Mouse (Mus musculus): ENCODE measurements around the gene Cipc.

The Cipc gene

DNA sequence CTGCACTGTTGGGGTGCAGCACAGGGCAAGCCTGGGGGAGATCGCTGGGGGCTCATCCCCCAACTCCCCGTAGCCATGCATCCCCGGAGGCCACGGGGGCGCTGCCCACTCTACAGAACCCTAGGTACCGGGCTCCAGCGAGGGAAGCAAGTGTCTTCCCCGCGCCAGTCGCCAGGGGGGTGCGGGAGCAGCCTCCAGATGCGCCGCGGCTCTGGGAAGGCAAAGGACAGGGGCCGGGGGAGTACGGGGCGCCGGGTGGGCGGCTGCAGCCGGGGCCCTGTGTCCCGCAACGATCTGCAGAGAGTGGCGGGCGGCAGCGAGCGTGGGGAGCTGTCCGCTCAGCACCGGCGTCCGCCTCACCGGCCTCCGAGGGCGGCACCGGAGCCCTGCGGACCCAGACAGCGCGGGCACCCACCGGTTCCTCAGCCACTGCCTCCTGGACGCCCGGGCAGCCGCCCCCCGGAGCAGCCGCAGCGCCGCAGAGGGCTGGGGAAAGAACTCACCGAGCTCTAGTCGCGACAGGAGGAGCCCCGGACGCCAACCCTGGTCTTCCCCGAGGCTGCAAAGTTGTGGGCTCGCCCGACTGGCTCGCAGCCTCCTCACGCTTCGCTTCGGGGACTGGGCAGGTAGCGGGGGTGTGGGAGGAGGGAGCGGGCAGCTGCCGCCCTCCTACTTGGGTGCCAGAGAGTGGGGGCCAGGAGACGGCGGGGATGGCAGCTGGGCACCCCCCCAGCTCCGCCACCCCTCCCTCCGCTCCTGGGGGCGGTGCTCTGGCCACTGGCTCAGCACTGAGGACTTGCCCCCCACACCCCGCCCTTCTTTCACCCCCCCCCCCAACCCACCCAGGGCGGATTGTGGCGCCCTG is 43.3 kb downstream of the Cipc start, which contains the start of gene Zdhhc22:
Gene Zdhhc22 (minus strand): TSS at position 541 of the 865 bp plus-strand sequence.
- no peak for DNase-seq (ENCODE audit: low spot score)

DNA sequence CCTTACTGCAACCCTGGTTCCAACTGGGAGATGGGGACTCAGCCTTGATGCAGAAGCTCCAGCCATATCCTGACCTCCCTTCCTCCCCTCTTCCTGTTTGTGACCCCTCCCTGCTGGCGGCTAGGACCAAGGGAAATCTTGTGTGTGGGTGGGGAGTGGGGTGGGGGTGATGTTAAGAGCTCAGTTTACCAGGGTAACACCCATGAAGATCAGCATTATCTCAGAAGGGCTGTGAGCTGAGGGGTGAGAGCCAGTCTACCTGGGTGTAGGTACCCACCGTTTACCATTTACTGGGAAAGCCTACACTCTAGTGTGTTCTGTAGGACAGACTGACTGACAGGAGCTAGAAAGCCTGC is 43.9 kb downstream of the Cipc start:
- DNase-seq (ENCODE audit: low spot score) = no peak

DNA sequence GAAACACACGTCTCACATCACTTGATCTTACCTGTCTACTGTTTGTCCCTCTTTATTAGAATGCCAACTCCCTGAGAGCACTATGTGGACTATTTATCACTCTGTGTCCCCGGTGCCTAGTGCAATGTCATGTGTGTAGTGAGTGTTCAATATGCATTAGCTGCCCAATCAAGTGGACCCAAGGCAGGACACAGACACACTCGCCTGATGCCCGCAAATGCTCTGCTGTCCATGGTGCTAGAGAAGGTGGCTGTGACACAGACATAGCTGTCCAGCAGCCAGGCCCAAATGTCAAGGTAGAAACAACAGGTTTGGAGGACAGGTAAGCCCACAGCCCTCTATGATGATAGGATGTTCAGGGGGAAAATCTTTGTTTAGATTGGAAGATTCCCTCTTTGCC is 47.3 kb downstream of the Cipc start:
- no peak for DNase-seq (ENCODE audit: low spot score)

DNA sequence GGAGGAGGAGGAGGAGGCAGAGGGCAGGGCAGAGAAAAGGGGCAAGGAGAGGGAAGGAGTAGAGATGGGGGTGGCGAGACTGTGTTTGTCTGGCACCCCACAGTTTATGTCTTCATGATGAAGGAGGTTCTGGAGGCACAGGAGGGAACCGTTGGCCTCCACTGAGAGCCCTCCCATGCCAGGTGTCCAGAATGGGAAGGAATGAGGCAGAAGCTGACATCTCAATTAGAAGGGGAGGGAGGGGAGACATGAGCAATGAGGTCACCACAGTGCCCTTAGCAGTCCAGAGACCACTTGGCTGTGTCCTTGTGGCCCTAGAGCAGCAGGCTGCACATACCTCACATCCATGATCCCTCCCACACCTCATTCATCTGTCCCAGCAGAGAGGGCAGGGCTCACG is 47.9 kb downstream of the Cipc start:
- DNase-seq (ENCODE audit: low spot score) = no peak

DNA sequence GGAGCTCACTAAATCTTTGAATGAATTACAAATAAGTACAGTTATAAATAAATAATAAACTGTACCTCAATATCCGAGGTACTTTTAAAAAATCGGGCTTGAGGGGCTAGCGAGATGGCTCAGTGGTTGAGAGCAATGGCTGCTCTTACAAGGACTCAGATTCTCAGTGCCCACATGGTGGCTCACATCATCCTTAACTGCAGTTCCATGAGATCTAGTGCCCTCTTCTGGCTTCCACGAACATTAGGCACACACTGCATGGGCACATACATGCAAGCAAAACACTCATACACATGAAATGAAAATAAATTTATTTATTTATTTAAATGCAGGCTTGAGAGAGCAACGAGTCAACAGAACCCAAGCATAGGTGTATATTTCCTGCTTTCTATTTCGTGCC is 49.1 kb downstream of the Cipc start:
- no peak for DNase-seq (ENCODE audit: low spot score)

DNA sequence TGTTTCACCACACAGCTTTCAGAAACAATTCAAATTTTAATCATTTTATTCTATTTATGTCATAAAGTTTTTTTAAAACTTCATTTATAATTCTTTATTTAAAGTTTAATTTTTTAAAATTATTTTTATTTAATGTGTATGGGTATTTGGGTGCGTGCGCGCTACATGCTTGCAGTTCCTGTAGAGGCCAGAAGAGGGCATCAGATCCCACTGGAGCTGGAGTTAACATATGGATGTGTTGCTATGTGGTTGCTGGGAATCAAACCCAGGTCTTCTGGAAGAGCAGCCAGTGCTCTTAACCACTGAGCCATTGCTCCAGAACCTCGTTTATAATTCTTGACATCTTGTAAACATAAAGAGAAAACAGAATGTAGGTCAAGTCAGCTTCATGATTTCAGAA is 51.9 kb downstream of the Cipc start:
- no peak for DNase-seq (ENCODE audit: low spot score)

DNA sequence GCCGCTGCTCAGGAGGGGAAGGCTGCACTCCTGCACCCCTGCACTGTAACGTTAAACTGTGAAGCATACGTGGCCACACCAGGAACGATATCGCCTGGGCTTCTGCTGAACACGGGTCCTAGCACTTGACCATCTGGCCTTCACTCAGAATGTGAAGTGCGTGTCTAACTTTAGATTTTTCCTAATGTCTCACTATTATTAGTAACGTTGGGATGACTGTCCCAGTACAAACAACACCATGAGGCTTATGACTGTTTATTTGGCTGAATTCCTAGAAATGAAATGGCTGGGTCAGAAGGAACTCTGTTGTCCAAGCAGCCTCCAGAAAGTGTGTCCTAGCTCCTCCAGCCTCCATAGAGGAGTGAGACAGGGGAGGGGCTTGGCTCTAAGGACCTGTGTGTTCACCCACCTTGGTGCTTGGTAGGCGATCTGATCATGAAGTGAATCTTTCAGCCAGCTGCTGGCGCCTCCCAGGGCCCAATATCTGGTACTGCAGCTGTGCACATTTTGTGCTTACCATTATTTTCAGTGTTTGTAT is 52.5 kb downstream of the Cipc start:
- DNase-seq (ENCODE audit: low spot score) = no peak

DNA sequence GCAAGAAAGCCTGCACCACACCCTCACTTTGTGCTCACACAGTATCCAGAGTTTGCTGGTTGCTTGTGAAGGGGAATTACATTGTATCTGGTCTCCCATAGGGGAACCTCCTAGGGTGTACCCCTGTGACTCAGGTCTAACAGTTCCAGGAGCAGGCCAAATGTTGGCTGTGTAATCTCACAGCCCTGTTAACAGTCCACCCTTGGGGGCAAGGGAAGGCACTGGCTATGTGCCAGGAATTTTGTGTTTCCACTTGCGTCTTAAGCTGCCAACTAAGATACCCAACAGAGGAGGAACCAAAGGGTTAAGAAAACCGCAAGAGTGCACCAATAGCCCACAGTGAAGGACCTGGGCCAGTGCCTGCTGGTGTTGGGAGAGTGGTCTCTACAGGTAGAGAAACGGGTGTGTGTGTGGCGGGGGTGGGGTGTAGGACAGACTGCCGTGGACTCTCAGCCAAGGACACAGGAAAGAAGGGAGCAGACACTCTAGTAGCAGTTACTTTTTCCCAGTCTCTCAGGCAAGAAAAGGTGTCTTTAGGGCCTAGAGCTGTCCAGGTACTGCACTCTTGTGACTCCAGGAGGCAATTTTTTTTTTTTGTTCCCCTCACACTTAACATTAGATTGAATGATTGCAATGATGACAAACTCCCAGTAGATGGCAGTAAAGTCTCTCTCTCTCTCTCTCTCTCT is 53.5 kb downstream of the Cipc start:
- no peak for DNase-seq (ENCODE audit: low spot score)

DNA sequence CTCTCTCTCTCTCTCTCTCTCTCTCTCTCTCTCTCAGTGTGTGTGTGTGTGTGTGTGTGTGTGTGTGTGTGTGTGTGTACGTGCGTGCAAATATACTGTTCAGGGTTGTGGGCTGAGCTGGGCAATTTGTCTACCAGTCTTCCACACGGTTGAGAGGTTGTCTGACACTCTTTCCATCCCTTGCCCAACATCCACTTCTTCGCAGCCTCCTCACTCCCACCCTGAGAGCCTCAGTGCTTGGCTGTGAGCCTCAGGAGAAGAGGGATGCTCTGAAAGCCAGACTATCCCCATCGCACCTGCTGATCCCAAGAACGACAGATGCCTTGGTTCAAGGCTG is 54.0 kb downstream of the Cipc start:
- DNase-seq (ENCODE audit: low spot score) = no peak

DNA sequence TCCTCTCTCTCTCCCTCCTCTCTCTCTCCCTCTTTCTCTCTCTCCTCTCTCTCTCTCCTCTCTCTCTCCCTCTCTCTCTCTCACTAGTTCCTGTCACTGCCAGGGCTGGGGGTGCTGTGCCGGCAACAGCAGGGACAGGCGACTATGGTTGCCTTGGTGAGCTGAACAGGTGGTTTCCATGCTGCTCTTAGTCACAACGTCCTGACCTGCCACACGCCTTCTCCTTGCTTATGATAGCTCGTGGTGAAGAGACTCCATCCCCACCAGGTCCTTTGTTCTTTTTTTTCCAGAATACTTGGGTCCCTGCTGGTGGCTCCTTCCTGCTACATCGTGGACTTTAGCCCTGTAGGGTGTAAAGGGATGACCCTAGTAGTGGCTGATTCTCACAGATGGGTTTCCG is 55.4 kb downstream of the Cipc start:
- DNase-seq (ENCODE audit: low spot score) = no peak

DNA sequence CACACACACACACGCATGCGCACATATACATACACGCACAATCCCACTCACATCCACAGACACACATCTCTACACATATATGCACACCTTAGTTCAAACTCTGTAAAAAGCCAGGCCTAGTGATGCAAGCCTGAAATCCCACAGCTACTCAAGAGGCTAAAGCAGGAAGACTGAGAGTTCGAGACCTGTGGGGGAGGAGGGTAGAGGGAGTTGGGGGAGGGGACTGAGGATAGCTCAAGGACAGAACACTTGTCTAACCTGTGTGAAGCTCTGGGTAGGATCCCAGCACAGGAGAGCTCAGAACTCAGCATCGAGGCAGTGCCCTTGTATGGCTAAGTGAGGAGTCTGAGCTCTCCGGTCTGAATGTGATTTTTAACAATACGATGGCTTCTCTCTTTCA is 56.0 kb downstream of the Cipc start:
- DNase-seq (ENCODE audit: low spot score) = no peak

DNA sequence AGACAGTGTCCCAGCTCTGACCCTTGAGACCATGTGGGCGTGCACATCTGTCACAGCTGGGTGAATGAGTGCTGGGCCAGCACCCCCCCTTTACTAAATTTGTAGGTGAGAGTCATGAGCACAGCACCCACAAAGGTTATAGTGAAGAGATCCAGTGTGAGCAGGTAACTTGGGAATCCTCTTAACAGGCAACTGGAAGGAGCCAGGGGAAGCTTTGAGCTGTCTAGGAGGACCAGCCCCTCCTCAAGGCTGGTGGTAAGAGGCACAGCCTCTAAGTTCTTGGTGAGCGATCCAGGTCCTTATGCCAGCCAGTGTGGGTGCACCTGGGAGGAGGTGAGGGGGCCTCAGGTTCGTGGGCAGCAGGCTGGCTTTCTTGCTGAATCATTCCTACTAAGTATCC is 56.8 kb downstream of the Cipc start:
- no peak for DNase-seq (ENCODE audit: low spot score)

DNA sequence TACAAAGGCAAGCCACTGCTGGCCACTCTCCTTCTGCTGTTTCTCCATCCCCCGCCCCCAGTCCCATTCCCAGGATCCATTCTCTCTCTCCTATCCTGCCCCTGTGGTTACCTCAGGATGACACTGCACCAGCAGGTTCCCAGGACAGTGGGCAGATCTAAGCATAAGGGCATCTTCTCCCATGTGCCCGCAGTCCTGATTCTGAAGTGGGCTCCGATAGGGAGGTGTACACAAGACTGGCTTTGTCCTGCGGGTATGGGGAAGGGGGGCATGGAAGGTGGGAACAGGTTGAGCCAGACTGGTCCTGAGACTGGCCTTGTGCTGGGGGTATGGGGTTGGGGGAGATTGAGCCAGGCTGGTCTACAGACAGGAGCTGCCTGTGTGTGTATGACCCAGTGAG is 57.8 kb downstream of the Cipc start:
- DNase-seq (ENCODE audit: low spot score) = no peak

Data from layer of hippocampus, adult 9-10 months (tissue).